Mouse (Mus musculus) MEL (cell line): ENCODE results near the gene Mesd.

Source experiments
- CHD1 ChIP-seq: IDR thresholded peaks from 2 replicates; pipeline ENCODE4 v1.6.1; 2012; ENCODE audit warnings: low read depth, mild to moderate bottlenecking, inconsistent platforms, low read length, improper control_type of control experiment
- CTCF ChIP-seq, 3 experiments: IDR thresholded peaks in 2 of 3; conservative IDR thresholded peaks in 1 of 3; 2 replicates each; pipeline ENCODE4 v1.5.1; 2011 to 2012; ENCODE audit warnings: low read length in 3 of 3, low read depth in 2 of 3, mild to moderate bottlenecking in 2 of 3, improper control_type of control experiment in 1 of 3, inconsistent platforms in 1 of 3, mixed read lengths in 1 of 3, moderate library complexity in 1 of 3; ENCODE audit not compliant: control insufficient read depth in 1 of 3, insufficient read depth in 1 of 3, poor library complexity in 1 of 3, severe bottlenecking in 1 of 3
- GATA1 ChIP-seq: IDR thresholded peaks from 2 replicates; pipeline ENCODE4 v1.6.1; 2011; ENCODE audit warnings: low read depth, low read length, improper control_type of control experiment
- HCFC1 ChIP-seq: IDR thresholded peaks from 2 replicates; pipeline ENCODE4 v1.6.1; 2012; ENCODE audit warnings: low read depth, mild to moderate bottlenecking, inconsistent platforms, low read length, improper control_type of control experiment, moderate library complexity

- TF ChIP-seq GATA1 (no peak), HCFC1 (no peak; the same call in 1 of the 2 replicates), CHD1 (no peak), CTCF (IDR thresholded peaks at IDR 0.05 in 2 of 3, conservative IDR thresholded peaks at IDR 0.05 in 1 of 3; ENCODE audit: control insufficient read depth in 1 of 3, insufficient read depth in 1 of 3, low read depth in 2 of 3, low read length in 3 of 3, poor library complexity in 1 of 3, severe bottlenecking in 1 of 3) (no peak)
Observed at GRCm38 (mm10) chr7:83892333-83892669, 8.0 kb downstream of the Mesd start.
